Mouse (Mus musculus) CD4-positive naive resting alpha-beta T cell, adult 76 days (primary cell): ENCODE results near the gene Zfp189. TPM values are rescaled to one million over a fixed set of nuclear protein-coding genes. Genes with fewer than 3 reads are reported as not detected.

Experiments
- total RNA-seq: library from RNA; stranded (reverse); gene quantifications from one replicate; pipeline ENCODE4 v1.2.4, GENCODE M21; 2023

Zfp189 gene
- total RNA-seq: 2.5 TPM

GRCm38 (mm10) chr4:49520572-49521340, at the start of gene Zfp189, which contains the start of gene Mrpl50:
Gene Zfp189 (plus strand): TSS chr4:49521176.
Gene Mrpl50 (minus strand): TSS chr4:49521093.

GRCm38 (mm10) chr4:49473435-49474100, 47.4 kb upstream of the Zfp189 start, which contains the start of gene Acnat1:
Gene Acnat1 (minus strand): TSS chr4:49473912.

GRCm38 (mm10) chr4:49506386-49506785, 14.6 kb upstream of the Zfp189 start, which contains the start of gene Baat:
Gene Baat (minus strand): TSS chr4:49506557.

GRCm38 (mm10) chr4:49549383-49549782, 28.4 kb downstream of the Zfp189 start, which contains the start of gene Aldob:
Gene Aldob (minus strand): TSS chr4:49549546.

Other genes starting within 250 kb of the Zfp189 start
- gene Acnat2, start 113.0 kb upstream of the Zfp189 start, total RNA-seq: not detected
- gene Acnat1, start 47.3 kb upstream of the Zfp189 start, total RNA-seq: 1.2 TPM
- not detected for gene Baat, start 14.6 kb upstream of the Zfp189 start, total RNA-seq
- 12.7 TPM for gene Mrpl50, start 83 bp upstream of the Zfp189 start, total RNA-seq
- not detected for gene Aldob, start 28.4 kb downstream of the Zfp189 start, total RNA-seq
- not detected for gene Tmem246, start 76.7 kb downstream of the Zfp189 start, total RNA-seq
- gene Rnf20, start 110.8 kb downstream of the Zfp189 start, total RNA-seq: 149 TPM
- gene Ppp3r2, start 160.8 kb downstream of the Zfp189 start, total RNA-seq: not detected